Mouse (Mus musculus) urinary bladder, postnatal 0 days (tissue): Measurements from ENCODE around the gene 2010315B03Rik. TPM values are rescaled to one million over a fixed set of nuclear protein-coding genes. Genes with fewer than 3 reads are reported as not detected.

ENCODE experiments used
- polyA plus RNA-seq: library from polyadenylated mRNA; unstranded; fragments of >200 nt; fragmentation: Nextera tagmentation; extraction: Ambion mirVana; gene quantifications from 2 replicates; pipeline ENCODE4 v1.2.1, GENCODE M21; 2015

Gene 2010315B03Rik
- polyA plus RNA-seq: 9.0 and 10.3 TPM in 2 replicates

DNA sequence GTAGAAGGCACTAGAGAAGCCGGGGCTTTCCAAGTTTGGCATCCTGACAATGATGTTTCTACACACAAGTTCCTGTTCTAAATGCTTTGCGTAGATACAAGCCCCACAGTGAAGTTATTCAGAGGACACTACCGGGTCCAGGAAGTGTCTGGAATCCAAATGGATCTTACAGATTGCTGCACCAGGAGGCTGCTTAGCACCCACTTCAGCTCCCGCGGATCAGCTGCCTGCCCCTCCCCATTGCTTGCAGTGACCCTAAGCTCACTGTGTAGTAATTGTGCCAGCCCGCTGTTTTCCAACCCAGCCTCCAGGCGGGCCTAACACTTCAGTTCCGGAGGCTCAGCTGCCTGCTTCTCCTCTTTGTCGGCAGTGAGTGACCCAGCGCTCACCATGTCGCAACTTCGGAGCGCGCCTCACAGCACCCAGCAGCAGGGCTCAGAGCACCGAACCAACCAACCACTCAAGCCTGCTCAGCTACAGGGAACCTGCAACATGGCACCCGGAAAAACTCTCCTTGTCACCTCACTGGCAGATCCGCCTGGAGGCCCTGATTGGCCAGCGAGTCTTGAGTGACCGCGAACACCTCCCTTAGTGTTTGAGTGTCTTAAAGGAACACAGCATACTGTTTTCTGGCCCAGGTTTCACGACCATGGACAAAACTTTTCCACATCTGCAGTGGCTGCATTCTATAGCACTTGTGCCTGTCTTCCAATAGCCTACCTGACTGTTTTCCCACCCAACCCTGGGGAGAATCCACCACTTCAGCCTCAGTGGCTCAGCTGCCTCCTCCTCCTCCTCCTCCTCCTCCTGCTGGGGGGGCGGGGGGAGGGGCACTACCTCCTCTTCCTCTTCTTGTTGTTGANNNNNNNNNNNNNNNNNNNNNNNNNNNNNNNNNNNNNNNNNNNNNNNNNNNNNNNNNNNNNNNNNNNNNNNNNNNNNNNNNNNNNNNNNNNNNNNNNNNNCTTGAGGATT is at the start of gene 2010315B03Rik:
TSS of gene 2010315B03Rik (minus strand) at position 526 of the 972 bp plus-strand sequence.

Other genes starting within 250 kb of the 2010315B03Rik start
- 1.0 and 1.4 TPM in 2 replicates for gene Ccr2, start 210.7 kb downstream of the 2010315B03Rik start, polyA plus RNA-seq
- gene Ccr5, start 191.2 kb downstream of the 2010315B03Rik start, polyA plus RNA-seq: 1.4 and 12.4 TPM in 2 replicates
- gene Ppp2r3d, start 164.2 kb upstream of the 2010315B03Rik start, polyA plus RNA-seq: 109 and 115 TPM in 2 replicates
- gene Gm21836, start 181.1 kb upstream of the 2010315B03Rik start, polyA plus RNA-seq: not detected in 2 replicates